Mouse (Mus musculus): ENCODE measurements around the gene Olfr1303.

DNA sequence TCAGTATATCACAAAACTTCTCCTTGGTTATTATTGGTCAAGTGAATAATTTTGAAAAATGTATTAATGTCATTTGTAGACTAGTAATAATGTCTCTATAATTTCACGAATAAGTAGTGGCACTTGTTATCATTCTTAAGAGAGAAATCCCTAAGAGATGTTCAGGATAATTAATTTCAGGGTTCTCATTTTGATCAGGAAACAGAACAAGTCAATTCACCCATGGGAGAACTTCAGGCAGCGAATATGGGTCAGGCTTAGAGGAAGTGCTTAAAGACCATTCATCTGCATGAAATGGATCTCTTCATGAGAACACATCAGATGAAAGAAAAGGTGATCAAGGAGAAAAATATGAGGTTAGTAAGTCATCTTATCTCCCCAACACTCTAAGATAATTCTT lies 43.0 kb downstream of the Olfr1303 start, which contains the start of gene Olfr1302:
- TF ChIP-seq POLR2A (IDR thresholded peaks at IDR 0.05; ENCODE audit: low read depth, low read length) (no peak), CTCF (conservative IDR thresholded peaks at IDR 0.05; ENCODE audit: insufficient read depth, insufficient read length, low read depth, low read length) (no peak)

Measured in kidney, adult 2 months (tissue).